Mouse (Mus musculus) brain, adult 10 weeks (tissue): ENCODE measurements around the gene Cysltr1. TPM values are rescaled to one million over a fixed set of nuclear protein-coding genes. Genes with fewer than 3 reads are reported as not detected.

Experiments used
- polyA plus RNA-seq: library from polyadenylated mRNA; stranded (reverse); fragments of 350-450 nt; fragmentation: Illumina TruSeq; extraction: RNeasy Lipid Tissue Mini Kit (QIAGEN cat#74804); gene quantifications from one replicate; pipeline ENCODE4 v1.2.3, GENCODE M21; 2015; ENCODE audit warnings: low read depth, low replicate concordance

Gene Cysltr1
- polyA plus RNA-seq: 0.51 TPM

DNA sequence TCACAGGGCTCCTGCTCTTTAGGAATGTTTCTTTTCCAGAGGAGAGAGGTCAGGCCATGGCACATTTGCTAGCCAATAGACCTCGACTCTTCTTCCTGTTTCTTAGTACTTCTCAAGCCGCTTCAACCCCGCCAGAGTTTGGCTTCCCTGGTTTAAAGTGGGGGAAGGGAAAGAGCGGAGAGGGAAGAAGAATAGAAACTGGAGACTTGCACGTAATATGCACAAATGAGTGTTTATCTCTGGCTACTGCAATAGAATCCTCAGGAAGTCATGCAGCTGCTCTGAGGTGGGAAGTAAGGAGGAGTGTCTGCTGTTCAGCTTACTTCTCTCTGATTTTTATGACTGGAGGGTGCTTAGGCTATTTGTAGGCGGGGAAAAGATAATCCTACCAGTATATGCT is at the start of gene Cysltr1:
Gene Cysltr1 (minus strand): TSS at position 294 of the 400 bp plus-strand sequence.

DNA sequence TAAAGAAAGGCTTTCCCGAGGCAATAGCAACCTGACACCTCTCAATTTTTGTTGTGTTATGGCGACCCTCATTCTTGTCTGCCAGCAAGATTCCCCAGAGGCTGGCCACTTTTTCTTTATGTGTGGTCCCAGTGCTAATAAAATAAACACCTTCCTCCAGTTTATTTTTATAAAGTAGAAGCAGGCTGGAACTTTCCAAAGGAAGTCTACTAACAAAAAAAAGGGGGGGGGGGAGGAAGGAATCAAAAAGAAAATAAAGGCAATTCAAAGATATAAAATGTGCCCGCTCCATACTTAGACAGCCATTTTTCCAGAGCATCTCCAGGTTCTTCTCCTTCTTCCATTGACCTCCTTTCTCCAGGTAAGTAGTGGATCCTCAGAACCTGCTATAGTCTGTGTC is 20.6 kb downstream of the Cysltr1 start, which contains the start of gene Gm5127:
Gene Gm5127 (plus strand): TSS at position 301 of the 400 bp plus-strand sequence.

Other genes starting within 250 kb of the Cysltr1 start
- gene Fndc3c1, start 118.3 kb downstream of the Cysltr1 start, polyA plus RNA-seq: not detected
- 0.42 TPM for gene Gm5127, start 20.5 kb downstream of the Cysltr1 start, polyA plus RNA-seq
- 0.15 TPM for gene Rtl3, start 237.0 kb upstream of the Cysltr1 start, polyA plus RNA-seq